Mouse (Mus musculus): ENCODE measurements around the gene Foxa1. TPM values are rescaled to one million over a fixed set of nuclear protein-coding genes. Genes with fewer than 3 reads are reported as not detected.
A peak's percentile ranks its signal among the peaks of the same experiment; 100 is the strongest.

The Foxa1 gene
- polyA plus RNA-seq, 1 experiment from 2014 or later = 16.1 TPM

GRCm38 (mm10) chr12:57500246-57500645 is 46.5 kb downstream of the Foxa1 start:
- Histone ChIP-seq H3K4me1 (replicated peaks; ENCODE audit: control insufficient read depth, insufficient read depth) (no peaks in the 10 kb centered on the region), H3K9me3 (ENCODE audit: control insufficient read depth, low read length) (no peaks in the 10 kb centered on the region), H3K4me3 (ENCODE audit: low read depth, low read length) (no peak overlapping the region), H3K27ac (replicated peaks) (no peak overlapping the region), H3K36me3 (ENCODE audit: control insufficient read depth, insufficient read depth, low read length) (no peaks in the 10 kb centered on the region), H3K9ac (ENCODE audit: low read length) (no peak overlapping the region), H3K27me3 (ENCODE audit: control insufficient read depth, insufficient read depth, low read length) (no peaks in the 10 kb centered on the region), H3K4me2 (replicated peaks; ENCODE audit: low read depth) (no peak overlapping the region)
- no peak for TF ChIP-seq EP300 (optimal IDR thresholded peaks at IDR 0.05)
- TF ChIP-seq CTCF (IDR thresholded peaks at IDR 0.05; ENCODE audit: low read depth) = no peak
- ATAC-seq (ENCODE audit: low FRiP score, low TSS enrichment) (no peak), DNase-seq (ENCODE audit: low spot score) (no peak)
- 36% methylated on average over 7 of the region's 7 CpGs for WGBS

DNA sequence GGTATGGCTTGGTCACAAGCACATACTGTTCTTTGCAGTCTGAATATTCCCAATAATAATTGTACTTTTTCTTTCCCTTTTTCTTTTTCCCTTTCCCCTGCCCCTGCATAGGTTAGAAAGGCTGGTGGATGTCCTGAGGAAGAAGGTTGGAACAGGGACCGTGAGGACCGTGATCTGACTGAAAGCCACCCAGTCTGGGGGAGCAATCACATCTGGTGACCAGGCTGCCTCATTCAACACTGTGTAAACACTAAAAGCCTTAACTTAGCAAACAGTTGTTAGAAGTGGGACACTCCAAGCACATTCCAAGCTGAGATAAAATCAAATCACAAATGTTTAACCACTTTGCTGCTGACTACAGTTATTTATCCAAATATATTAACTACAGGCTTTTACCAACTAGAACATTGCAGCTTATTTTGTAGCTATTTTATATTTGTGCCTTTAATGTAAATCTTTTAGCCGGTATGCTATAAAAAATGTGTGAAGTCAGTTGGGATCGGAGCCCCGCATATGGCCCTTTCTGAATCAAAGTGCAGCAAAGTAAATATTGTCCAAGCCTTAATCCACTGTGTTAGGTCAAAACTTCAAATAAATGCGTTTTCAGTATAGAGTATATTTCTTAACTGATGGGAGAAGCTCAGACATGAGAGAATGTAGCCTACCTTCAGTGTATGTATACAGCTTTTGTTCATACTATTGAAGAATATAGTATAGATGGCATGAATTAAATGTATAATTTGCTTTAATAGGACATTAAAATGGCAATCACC is 50.2 kb downstream of the Foxa1 start:
- ATAC-seq (ENCODE audit: low FRiP score, low TSS enrichment) = peak; percentile 84
- DNase-seq (ENCODE audit: low spot score) = peak; percentile 43

More for the DNA sequence above, 50.2 kb downstream of the Foxa1 start:
- no peaks in the 10 kb centered on the region for H3K27me3 ChIP-seq (ENCODE audit: control insufficient read depth, insufficient read depth, low read length)
- 22% methylated on average over 6 of the region's 6 CpGs for WGBS
- H3K4me3 ChIP-seq (ENCODE audit: low read depth, low read length) = no peak overlapping the region
- TF ChIP-seq EP300 (optimal IDR thresholded peaks at IDR 0.05) = no peak
- H3K4me1 ChIP-seq (replicated peaks; ENCODE audit: control insufficient read depth, insufficient read depth) = no peaks in the 10 kb centered on the region
- no peaks in the 10 kb centered on the region for H3K9me3 ChIP-seq (ENCODE audit: control insufficient read depth, low read length)
- no peak overlapping the region for H3K27ac ChIP-seq (replicated peaks)
- no peak overlapping the region for H3K9ac ChIP-seq (ENCODE audit: low read length)
- no peak overlapping the region for H3K4me2 ChIP-seq (replicated peaks; ENCODE audit: low read depth)
- H3K36me3 ChIP-seq (ENCODE audit: control insufficient read depth, insufficient read depth, low read length) = no peaks in the 10 kb centered on the region

Other genes with a start within 250 kb of the Foxa1 start
- 3.3 and 3.5 TPM in 2 replicates for gene Ttc6, start 17.2 kb upstream of the Foxa1 start, polyA plus RNA-seq (2015; fragmentation: Nextera tagmentation; extraction: Ambion mirVana)

Measured in stomach, postnatal 0 days (tissue).